Mouse (Mus musculus) CH12.LX (cell line): ENCODE results near the gene Plbd2. TPM values are rescaled to one million over a fixed set of nuclear protein-coding genes. Genes with fewer than 3 reads are reported as not detected.

Experiments
- DNase-seq: peaks from one replicate; pipeline ENCODE4 v3.0.0-alpha.2; 2013; ENCODE audit errors: extremely low read depth
- H3K27ac ChIP-seq: 2 replicates; pipeline ENCODE4 v1.5.1; 2012; ENCODE audit warnings: low read depth, mild to moderate bottlenecking, control low read depth, moderate library complexity; ENCODE audit not compliant: insufficient read depth
- H3K27me3 ChIP-seq: replicated peaks from 2 replicates; pipeline ENCODE3; 2012; ENCODE audit warnings: inconsistent platforms
- H3K36me3 ChIP-seq, 2 experiments: replicated peaks in 1 of 2; 2 replicates each; pipeline versions ENCODE3 to v1.6.1; 2012; ENCODE audit warnings: inconsistent platforms in 1 of 2, low read length in 1 of 2, mild to moderate bottlenecking in 1 of 2, mixed read lengths in 1 of 2, moderate library complexity in 1 of 2; ENCODE audit not compliant: control insufficient read depth in 1 of 2, insufficient read depth in 1 of 2
- H3K4me1 ChIP-seq, 2 experiments: 2 replicates each; pipeline ENCODE4 v1.6.1; 2012; ENCODE audit warnings: inconsistent platforms in 1 of 2, moderate library complexity in 1 of 2; ENCODE audit not compliant: insufficient read depth in 2 of 2, control insufficient read depth in 1 of 2
- H3K4me2 ChIP-seq: 2 replicates; pipeline ENCODE4 v1.6.1; 2012; ENCODE audit warnings: low read depth, mild to moderate bottlenecking, control low read depth; ENCODE audit not compliant: poor library complexity, insufficient read depth, severe bottlenecking
- H3K4me3 ChIP-seq, 3 experiments: fragments of 150-350 bp in 1 of 3; sonication (generic) in 1 of 3; replicated peaks in 1 of 3; 2 replicates each; pipeline versions ENCODE3 to v1.5.1; 2011 to 2012; ENCODE audit warnings: low read depth in 2 of 3, low read length in 2 of 3, mild to moderate bottlenecking in 2 of 3, moderate library complexity in 2 of 3, control low read depth in 1 of 3, improper control_type of control experiment in 1 of 3, inconsistent platforms in 1 of 3, mixed read lengths in 1 of 3; ENCODE audit not compliant: poor library complexity in 1 of 3
- H3K79me2 ChIP-seq: replicated peaks from 2 replicates; pipeline ENCODE4 v1.6.1; 2012; ENCODE audit warnings: mild to moderate bottlenecking, moderate library complexity; ENCODE audit not compliant: control insufficient read depth, poor library complexity, insufficient read depth, severe bottlenecking; ENCODE audit errors: extremely low read depth
- H3K9ac ChIP-seq: 2 replicates; pipeline ENCODE4 v1.6.1; 2012; ENCODE audit warnings: low read depth, mild to moderate bottlenecking, control low read depth, moderate library complexity; ENCODE audit not compliant: insufficient read depth
- H3K9me3 ChIP-seq: replicated peaks from 2 replicates; pipeline ENCODE3; 2012; ENCODE audit warnings: low read length, inconsistent platforms, mixed read lengths
- BHLHE40 ChIP-seq: IDR thresholded peaks from 2 replicates; pipeline ENCODE4 v1.6.1; 2011; ENCODE audit warnings: mild to moderate bottlenecking, low read depth, low read length, improper control_type of control experiment
- CHD1 ChIP-seq: IDR thresholded peaks from 2 replicates; pipeline ENCODE4 v1.6.1; 2012; ENCODE audit warnings: low read depth, low read length, improper control_type of control experiment, inconsistent platforms
- CHD2 ChIP-seq: IDR thresholded peaks from 2 replicates; pipeline ENCODE4 v1.6.1; 2011; ENCODE audit warnings: low read length, improper control_type of control experiment
- CTCF ChIP-seq, 2 experiments: IDR thresholded peaks in 1 of 2; conservative IDR thresholded peaks in 1 of 2; 2 replicates each; pipeline ENCODE4 v1.5.1; 2011 to 2012; ENCODE audit warnings: low read depth in 2 of 2, low read length in 2 of 2, improper control_type of control experiment in 1 of 2, inconsistent platforms in 1 of 2, mild to moderate bottlenecking in 1 of 2, moderate library complexity in 1 of 2
- E2F4 ChIP-seq: IDR thresholded peaks from 2 replicates; pipeline ENCODE4 v1.6.1; 2011; ENCODE audit warnings: low read depth, low read length, improper control_type of control experiment; ENCODE audit not compliant: insufficient replicate concordance
- ELF1 ChIP-seq: IDR thresholded peaks from 2 replicates; pipeline ENCODE4 v1.6.1; 2014; ENCODE audit warnings: low read depth, mild to moderate bottlenecking, inconsistent platforms, low read length, improper control_type of control experiment
- EP300 ChIP-seq: IDR thresholded peaks from 2 replicates; pipeline ENCODE4 v1.6.1; 2011; ENCODE audit warnings: low read length, improper control_type of control experiment
- ETS1 ChIP-seq: conservative IDR thresholded peaks from 2 replicates; pipeline ENCODE4 v1.6.1; 2012; ENCODE audit warnings: low read depth, mild to moderate bottlenecking, inconsistent platforms, low read length, improper control_type of control experiment, moderate library complexity
- GABPA ChIP-seq: IDR thresholded peaks from 2 replicates; pipeline ENCODE4 v1.6.1; 2012; ENCODE audit warnings: low read depth, low read length, improper control_type of control experiment, inconsistent platforms; ENCODE audit not compliant: insufficient replicate concordance
- HCFC1 ChIP-seq: IDR thresholded peaks from 2 replicates; pipeline ENCODE4 v1.6.1; 2012; ENCODE audit warnings: low read depth, mild to moderate bottlenecking, inconsistent platforms, low read length, improper control_type of control experiment
- IRF4 ChIP-seq: IDR thresholded peaks from 2 replicates; pipeline ENCODE4 v1.6.1; 2014; ENCODE audit warnings: low read depth, mild to moderate bottlenecking, inconsistent platforms, low read length, improper control_type of control experiment
- JUN ChIP-seq: IDR thresholded peaks from 2 replicates; pipeline ENCODE4 v1.6.1; 2011; ENCODE audit warnings: low read depth, mild to moderate bottlenecking, low read length, improper control_type of control experiment, moderate library complexity; ENCODE audit not compliant: insufficient read depth
- JUND ChIP-seq: conservative IDR thresholded peaks from 2 replicates; pipeline ENCODE4 v1.6.1; 2011; ENCODE audit warnings: low read depth, low read length, improper control_type of control experiment
- KAT2A ChIP-seq: IDR thresholded peaks from 2 replicates; pipeline ENCODE4 v1.6.1; 2012; ENCODE audit warnings: low read length, improper control_type of control experiment, inconsistent platforms; ENCODE audit not compliant: insufficient replicate concordance
- MAFK ChIP-seq: IDR thresholded peaks from 2 replicates; pipeline ENCODE4 v1.6.1; 2011; ENCODE audit warnings: low read length, improper control_type of control experiment; ENCODE audit not compliant: insufficient replicate concordance
- MAX ChIP-seq: IDR thresholded peaks from 2 replicates; pipeline ENCODE4 v1.6.1; 2011; ENCODE audit warnings: low read length, improper control_type of control experiment
- MAZ ChIP-seq: IDR thresholded peaks from 2 replicates; pipeline ENCODE4 v1.6.1; 2012; ENCODE audit warnings: low read depth, mild to moderate bottlenecking, inconsistent platforms, low read length, improper control_type of control experiment, moderate library complexity
- MEF2A ChIP-seq: IDR thresholded peaks from 2 replicates; pipeline ENCODE4 v1.6.1; 2014; ENCODE audit warnings: low read depth, mild to moderate bottlenecking, inconsistent platforms, low read length, improper control_type of control experiment, borderline replicate concordance
- MXI1 ChIP-seq: IDR thresholded peaks from 2 replicates; pipeline ENCODE4 v1.6.1; 2011; ENCODE audit warnings: mild to moderate bottlenecking, low read depth, low read length, improper control_type of control experiment
- NELFE ChIP-seq: IDR thresholded peaks from 2 replicates; pipeline ENCODE4 v1.6.1; 2011; ENCODE audit warnings: low read depth, low read length, improper control_type of control experiment
- PAX5 ChIP-seq: IDR thresholded peaks from 2 replicates; pipeline ENCODE4 v1.6.1; 2012; ENCODE audit warnings: low read length, inconsistent platforms, mixed read lengths
- POLR2A ChIP-seq: IDR thresholded peaks from 2 replicates; pipeline ENCODE4 v1.6.1; 2011; ENCODE audit warnings: low read depth, mild to moderate bottlenecking, improper control_type of control experiment, low read length
- POLR2AphosphoS2 ChIP-seq: IDR thresholded peaks from 2 replicates; pipeline ENCODE4 v1.6.1; 2011; ENCODE audit warnings: low read depth, low read length, improper control_type of control experiment
- RCOR1 ChIP-seq: conservative IDR thresholded peaks from 2 replicates; pipeline ENCODE4 v1.6.1; 2012; ENCODE audit warnings: low read depth, mild to moderate bottlenecking, inconsistent platforms, low read length, improper control_type of control experiment
- SIN3A ChIP-seq: IDR thresholded peaks from 2 replicates; pipeline ENCODE4 v1.6.1; 2012; ENCODE audit warnings: low read length, improper control_type of control experiment, inconsistent platforms
- SMC3 ChIP-seq: IDR thresholded peaks from 2 replicates; pipeline ENCODE4 v1.6.1; 2011; ENCODE audit warnings: low read depth, low read length, improper control_type of control experiment
- TCF12 ChIP-seq: IDR thresholded peaks from 2 replicates; pipeline ENCODE4 v1.6.1; 2014; ENCODE audit warnings: low read depth, mild to moderate bottlenecking, inconsistent platforms, low read length, improper control_type of control experiment
- USF2 ChIP-seq: conservative IDR thresholded peaks from 2 replicates; pipeline ENCODE4 v1.6.1; 2011; ENCODE audit warnings: low read depth, low read length, improper control_type of control experiment
- ZC3H11A ChIP-seq: IDR thresholded peaks from 2 replicates; pipeline ENCODE4 v1.6.1; 2012; ENCODE audit warnings: low read depth, mild to moderate bottlenecking, inconsistent platforms, low read length, improper control_type of control experiment
- ZKSCAN1 ChIP-seq: IDR thresholded peaks from 2 replicates; pipeline ENCODE4 v1.6.1; 2012; ENCODE audit warnings: low read depth, inconsistent platforms, low read length, improper control_type of control experiment, borderline replicate concordance
- ZNF384 ChIP-seq: IDR thresholded peaks from 2 replicates; pipeline ENCODE4 v1.6.1; 2012; ENCODE audit warnings: low read depth, low read length, improper control_type of control experiment, inconsistent platforms
- dilution Hi-C: fragments of 300-500 bp; cut with MboI; formaldehyde crosslinking; loops from 2 replicates; pipeline ENCODE4 v1.14.3; 2020; ENCODE audit warnings: low sequenced_read_pairs; ENCODE audit not compliant: extremely low pct_unique_long_range_greater_than_20kb, extremely low pct_ligation_motif_present
- in situ Hi-C: fragments of 300-500 bp; cut with MboI; formaldehyde crosslinking; loops from 3 replicates; pipeline ENCODE4 v1.14.3; 2019; ENCODE audit warnings: low sequenced_read_pairs, low pct_ligation_motif_present, low pct_unique_long_range_greater_than_20kb, mixed read lengths
- polyA plus RNA-seq: library from polyadenylated mRNA; unstranded; fragments of >175 nt; gene quantifications from 2 replicates; pipeline ENCODE4 v1.2.1, GENCODE M21; 2012; ENCODE audit warnings: low read depth; ENCODE audit not compliant: insufficient read length
- total RNA-seq, 2 experiments: library from RNA; depleted of rRNA; stranded (reverse); fragments of 300-350 nt in 1 of 2; fragments of >200 nt in 1 of 2; gene quantifications; 2 replicates each; pipeline ENCODE4 v1.2.3; 2012 to 2014

Plbd2 gene
- total and polyA plus RNA-seq, 3 experiments: 9.0 to 28.8 (median 21.3) TPM

DNA sequence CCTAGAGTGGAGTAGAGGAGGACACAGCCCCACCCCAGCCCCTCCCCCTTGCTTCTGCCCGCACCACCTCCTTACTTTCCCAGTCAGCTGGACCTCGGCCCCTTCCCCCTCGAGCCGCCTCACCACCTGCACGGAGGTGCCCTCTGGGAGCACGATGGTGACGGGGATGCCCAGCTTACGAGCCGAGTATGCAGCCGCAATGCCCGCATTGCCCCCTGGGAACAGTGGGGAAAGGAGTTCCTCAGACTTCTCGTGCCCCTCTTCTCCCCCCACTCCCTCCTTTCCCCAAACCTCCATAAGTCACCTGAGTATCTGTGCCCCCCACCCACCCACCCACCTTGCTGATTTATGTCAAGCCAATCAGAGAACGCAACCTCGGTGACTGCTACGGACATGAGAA, 41.5 kb downstream of the Plbd2 start:
- dilution Hi-C loops: no loop called here
- H3K79me2 ChIP-seq: no peaks in the 10 kb centered on the region
- H3K4me3 ChIP-seq: no peak overlapping the region
- no peaks in the 10 kb centered on the region for H3K36me3 ChIP-seq
- H3K9ac ChIP-seq: no peak overlapping the region
- no peak for TF ChIP-seq ZKSCAN1
- no peak for TF ChIP-seq MAX
- TF ChIP-seq RCOR1: no peak
- no peak for TF ChIP-seq ELF1
- TF ChIP-seq USF2: no peak
- TF ChIP-seq MEF2A: 0 out of 2 replicates have a peak, but pooled peaks have one; percentile 20
- no peak for TF ChIP-seq MXI1
- peak; percentile 35; the same call in 1 of the 2 replicates for TF ChIP-seq IRF4
- TF ChIP-seq PAX5: no peak
- TF ChIP-seq EP300: 0 out of 2 replicates have a peak, but pooled peaks have one; percentile 23
- TF ChIP-seq SMC3: no peak
- no peak for TF ChIP-seq ZC3H11A
- TF ChIP-seq GABPA: no peak
- TF ChIP-seq ETS1: peak; percentile 83
- no peak for TF ChIP-seq JUN
- peak; percentile 33; the same call in 1 of the 2 replicates for TF ChIP-seq CHD2
- no peak for TF ChIP-seq CHD1
- no peak for TF ChIP-seq KAT2A
- no peak for TF ChIP-seq NELFE
- no peak for TF ChIP-seq HCFC1
- no peak for TF ChIP-seq POLR2A
- TF ChIP-seq BHLHE40: peak; percentile 75
- no peak for TF ChIP-seq E2F4
- no peak for TF ChIP-seq JUND
- TF ChIP-seq SIN3A: no peak
- no peak for TF ChIP-seq ZNF384
- 0 out of 2 replicates have a peak, but pooled peaks have one; percentile 20 for TF ChIP-seq MAFK
- 0 out of 2 replicates have a peak, but pooled peaks have one; percentile 24 for TF ChIP-seq MAZ
- no peak for TF ChIP-seq POLR2AphosphoS2
- TF ChIP-seq CTCF (conservative IDR thresholded peaks at IDR 0.05 in 1 of 2, IDR thresholded peaks at IDR 0.05 in 1 of 2; ENCODE audit: low read depth in 2 of 2, low read length in 2 of 2): no peak
- TF ChIP-seq TCF12: peak; percentile 79
- DNase-seq: peak; percentile 26
- peaks cover 13 to 45% of the 10 kb centered on the region in 2 experiments; a peak in 3 of 4 replicates for H3K4me1 ChIP-seq
- no peak overlapping the region for H3K27ac ChIP-seq
- H3K4me2 ChIP-seq: peak overlapping the region; percentile 57
- peaks cover 15% of the 10 kb centered on the region for H3K9me3 ChIP-seq
- in situ Hi-C loops: no loop called here
- H3K27me3 ChIP-seq: peaks cover 74% of the 10 kb centered on the region
